Mouse (Mus musculus) small intestine, adult 2 months (tissue): ENCODE results near the gene Tnks2. TPM values are rescaled to one million over a fixed set of nuclear protein-coding genes. Genes with fewer than 3 reads are reported as not detected.
A peak's percentile ranks its signal among the peaks of the same experiment; 100 is the strongest.

ENCODE experiments used
- H3K27ac ChIP-seq: fragments of 200-500 bp; 2 replicates; pipeline ENCODE4 v1.5.1; 2012; ENCODE audit warnings: low read depth, low read length, control low read depth, inconsistent platforms; ENCODE audit not compliant: insufficient read depth
- H3K27me3 ChIP-seq: fragments of 200-500 bp; 2 replicates; pipeline ENCODE4 v1.6.1; 2012; ENCODE audit warnings: mild to moderate bottlenecking, moderate library complexity, low read length, inconsistent platforms; ENCODE audit not compliant: control insufficient read depth, insufficient read depth
- H3K36me3 ChIP-seq: fragments of 200-500 bp; 2 replicates; pipeline ENCODE4 v1.6.1; 2012; ENCODE audit warnings: mild to moderate bottlenecking, low read length, control low read depth, inconsistent platforms; ENCODE audit not compliant: control insufficient read depth, insufficient read depth
- H3K4me1 ChIP-seq: fragments of 200-500 bp; 2 replicates; pipeline ENCODE4 v1.6.1; 2012; ENCODE audit warnings: low read length, inconsistent platforms, mixed read lengths; ENCODE audit not compliant: control insufficient read depth, insufficient read depth, insufficient read length
- H3K4me3 ChIP-seq: fragments of 200-500 bp; 2 replicates; pipeline ENCODE4 v1.5.1; 2012; ENCODE audit warnings: low read depth, mild to moderate bottlenecking, control low read depth, inconsistent platforms, low read length, moderate library complexity
- CTCF ChIP-seq: fragments of 200-500 bp; IDR thresholded peaks from 2 replicates; pipeline ENCODE4 v1.5.1; 2012; ENCODE audit warnings: low read depth, mild to moderate bottlenecking, control low read depth, inconsistent platforms, low read length, moderate library complexity, mixed read lengths; ENCODE audit not compliant: insufficient replicate concordance, insufficient read length; ENCODE audit errors: extremely low read depth
- POLR2A ChIP-seq: fragments of 200-500 bp; IDR thresholded peaks from 2 replicates; pipeline ENCODE4 v1.6.1; 2012; ENCODE audit warnings: low read depth, mild to moderate bottlenecking, control low read depth, inconsistent platforms, low read length, moderate library complexity
- WGBS: fragments of 180-500 bp; shearing (Covaris S2); methylation state at CpG from one replicate; pipeline ENCODE4 v1.1.7; 2018; 5-methylcytosine and 5-hydroxymethylcytosine counted together
- polyA plus RNA-seq: library from polyadenylated mRNA; depleted of rRNA; stranded (reverse); fragments of >200 nt; gene quantifications from 2 replicates; pipeline ENCODE4 v1.2.3, GENCODE M21; 2012

Gene Tnks2
- polyA plus RNA-seq, 1 experiment: 13.2 TPM

- 61% methylated on average over 9 of the region's 9 CpGs for WGBS
- H3K4me3 ChIP-seq: no peak overlapping the region
- TF ChIP-seq CTCF: peak; percentile 56; the same call in 1 of the 2 replicates
- TF ChIP-seq POLR2A: no peak
Observed at GRCm38 (mm10) chr19:36897778-36898177, 63.7 kb downstream of the Tnks2 start.

GRCm38 (mm10) chr19:36903377-36903776 lies 69.3 kb downstream of the Tnks2 start:
- peaks cover 4% of the 10 kb centered on the region; the same call in 1 of the 2 replicates for H3K4me1 ChIP-seq
- no peak overlapping the region for H3K27ac ChIP-seq
- WGBS: 48% methylated on average over 7 of the region's 7 CpGs
- TF ChIP-seq CTCF (no peak), POLR2A (no peak)
- no peaks in the 10 kb centered on the region for H3K36me3 ChIP-seq
- no peak overlapping the region for H3K4me3 ChIP-seq
- H3K27me3 ChIP-seq: peaks cover 9% of the 10 kb centered on the region

More at GRCm38 (mm10) chr19:36897778-36898177, 63.7 kb downstream of the Tnks2 start:
- Histone ChIP-seq H3K4me1 (no peaks in the 10 kb centered on the region), H3K36me3 (peaks cover 10% of the 10 kb centered on the region), H3K27ac (no peak overlapping the region), H3K27me3 (no peaks in the 10 kb centered on the region)

GRCm38 (mm10) chr19:36904211-36905007 lies 70.4 kb downstream of the Tnks2 start:
- Histone ChIP-seq H3K27me3 (peaks cover 9% of the 10 kb centered on the region), H3K4me1 (peaks cover 4% of the 10 kb centered on the region; the same call in 1 of the 2 replicates), H3K36me3 (no peaks in the 10 kb centered on the region), H3K27ac (no peak overlapping the region), H3K4me3 (peak overlapping the region; percentile 67)
- whole genome bisulfite sequencing: 4% methylated on average over 41 of the region's 41 CpGs
- TF ChIP-seq POLR2A (no peak), CTCF (no peak)

- WGBS: 65% methylated on average over 3 of the region's 3 CpGs
- Histone ChIP-seq H3K27me3 (peaks cover 7% of the 10 kb centered on the region), H3K4me3 (no peak overlapping the region), H3K4me1 (peaks cover 3% of the 10 kb centered on the region; the same call in 1 of the 2 replicates), H3K36me3 (no peaks in the 10 kb centered on the region), H3K27ac (no peak overlapping the region)
- no peak for TF ChIP-seq CTCF
Observed at GRCm38 (mm10) chr19:36909150-36909549, 75.1 kb downstream of the Tnks2 start.

- 19% methylated on average over 9 of the region's 9 CpGs for WGBS
- H3K27ac ChIP-seq: no peak overlapping the region
- no peaks in the 10 kb centered on the region for H3K4me1 ChIP-seq
- peaks cover under 1% of the 10 kb centered on the region; the same call in 1 of the 2 replicates for H3K27me3 ChIP-seq
- no peaks in the 10 kb centered on the region for H3K36me3 ChIP-seq
- TF ChIP-seq CTCF: peak; percentile 73; the same call in 1 of the 2 replicates
- TF ChIP-seq POLR2A: no peak
- H3K4me3 ChIP-seq: no peak overlapping the region
Observed at GRCm38 (mm10) chr19:36909676-36910292, 75.8 kb downstream of the Tnks2 start.

- 50% methylated on average over 12 of the region's 12 CpGs for WGBS
- H3K4me1 ChIP-seq: no peaks in the 10 kb centered on the region
- H3K27ac ChIP-seq: no peak overlapping the region
- no peaks in the 10 kb centered on the region; the same call in 1 of the 2 replicates for H3K27me3 ChIP-seq
- no peaks in the 10 kb centered on the region for H3K36me3 ChIP-seq
- TF ChIP-seq POLR2A (no peak), CTCF (no peak)
- no peak overlapping the region for H3K4me3 ChIP-seq
Observed at GRCm38 (mm10) chr19:36910424-36911045, 76.5 kb downstream of the Tnks2 start.

- Histone ChIP-seq H3K27me3 (no peaks in the 10 kb centered on the region; the same call in 1 of the 2 replicates), H3K36me3 (no peaks in the 10 kb centered on the region), H3K4me3 (no peak overlapping the region), H3K27ac (no peak overlapping the region), H3K4me1 (no peaks in the 10 kb centered on the region)
- no peak for TF ChIP-seq CTCF
- WGBS: 78% methylated on average over 7 of the region's 7 CpGs
Observed at GRCm38 (mm10) chr19:36913064-36913463, 79.0 kb downstream of the Tnks2 start.
